Mouse (Mus musculus) E14TG2a.4 (cell line): ENCODE results near the gene Rorc.
A peak's percentile ranks its signal among the peaks of the same experiment; 100 is the strongest.

Experiments used
- H3K27me3 ChIP-seq: 2 replicates; pipeline ENCODE4 v1.6.1; 2014; ENCODE audit warnings: low read length, control low read depth; ENCODE audit not compliant: insufficient read depth
- H3K36me3 ChIP-seq: 2 replicates; pipeline ENCODE4 v1.6.1; 2014; ENCODE audit warnings: low read length, control low read depth; ENCODE audit not compliant: insufficient read depth
- H3K4me1 ChIP-seq: replicated peaks from 2 replicates; pipeline ENCODE4 v1.6.1; 2014; ENCODE audit warnings: low read depth, low read length, control low read depth
- H3K4me3 ChIP-seq: replicated peaks from 2 replicates; pipeline ENCODE4 v1.5.1; 2014; ENCODE audit warnings: mild to moderate bottlenecking, low read length
- H3K9me3 ChIP-seq: 2 replicates; pipeline ENCODE4 v1.6.1; 2014; ENCODE audit warnings: low read length, control low read depth
- CTCF ChIP-seq: conservative IDR thresholded peaks from 2 replicates; pipeline ENCODE4 v1.5.1; 2014; ENCODE audit warnings: low read length
- NANOG ChIP-seq: IDR thresholded peaks from 2 replicates; pipeline ENCODE4 v1.6.1; 2014; ENCODE audit warnings: borderline replicate concordance, low read length, mixed read lengths
- POU5F1 ChIP-seq: IDR thresholded peaks from 2 replicates; pipeline ENCODE4 v1.6.1; 2014; ENCODE audit warnings: low read length, borderline replicate concordance

The Rorc gene

DNA sequence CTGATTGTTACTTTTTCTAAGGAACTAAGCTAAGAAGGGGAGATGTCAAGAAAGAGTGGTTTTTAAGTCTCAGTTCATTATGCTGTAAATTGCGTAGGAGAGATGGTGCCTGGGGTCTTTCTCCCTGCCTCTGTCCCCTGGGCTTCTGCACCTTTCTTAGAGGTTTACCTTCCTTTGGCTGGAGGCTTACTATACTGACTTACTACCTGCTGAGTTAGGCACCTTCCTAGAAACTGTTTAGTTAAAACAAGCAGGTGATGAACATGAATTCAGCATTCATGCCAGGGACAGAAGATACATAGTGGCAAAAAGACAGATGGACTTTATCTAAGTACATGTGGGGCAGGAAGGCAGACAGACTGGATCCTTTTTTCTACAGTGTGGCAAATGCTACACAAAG, 23.7 kb downstream of the Rorc start:
- Histone ChIP-seq H3K4me3 (no peak overlapping the region), H3K36me3 (no peaks in the 10 kb centered on the region), H3K9me3 (no peaks in the 10 kb centered on the region), H3K27me3 (peaks cover 61% of the 10 kb centered on the region), H3K4me1 (peaks cover 10% of the 10 kb centered on the region; the same call in 1 of the 2 replicates)
- TF ChIP-seq NANOG: no peak

GRCm38 (mm10) chr3:94396851-94397250, 24.3 kb downstream of the Rorc start:
- Histone ChIP-seq H3K4me1 (peaks cover 10% of the 10 kb centered on the region; the same call in 1 of the 2 replicates), H3K4me3 (no peak overlapping the region), H3K27me3 (peaks cover 66% of the 10 kb centered on the region), H3K36me3 (no peaks in the 10 kb centered on the region), H3K9me3 (no peaks in the 10 kb centered on the region)
- TF ChIP-seq CTCF (no peak), POU5F1 (no peak), NANOG (no peak)

GRCm38 (mm10) chr3:94398217-94398616, 25.6 kb downstream of the Rorc start, which contains the start of gene Lingo4:
Lingo4 (plus strand) TSS chr3:94398517.
- H3K36me3 ChIP-seq: no peaks in the 10 kb centered on the region
- H3K9me3 ChIP-seq: no peaks in the 10 kb centered on the region
- H3K4me3 ChIP-seq: peak within 1 kb of the TSS; percentile 55
- H3K4me1 ChIP-seq: peaks cover 16% of the 10 kb centered on the region
- TF ChIP-seq POU5F1: no peak
- no peak for TF ChIP-seq NANOG
- no peak for TF ChIP-seq CTCF
- peaks cover 80% of the 10 kb centered on the region for H3K27me3 ChIP-seq

DNA sequence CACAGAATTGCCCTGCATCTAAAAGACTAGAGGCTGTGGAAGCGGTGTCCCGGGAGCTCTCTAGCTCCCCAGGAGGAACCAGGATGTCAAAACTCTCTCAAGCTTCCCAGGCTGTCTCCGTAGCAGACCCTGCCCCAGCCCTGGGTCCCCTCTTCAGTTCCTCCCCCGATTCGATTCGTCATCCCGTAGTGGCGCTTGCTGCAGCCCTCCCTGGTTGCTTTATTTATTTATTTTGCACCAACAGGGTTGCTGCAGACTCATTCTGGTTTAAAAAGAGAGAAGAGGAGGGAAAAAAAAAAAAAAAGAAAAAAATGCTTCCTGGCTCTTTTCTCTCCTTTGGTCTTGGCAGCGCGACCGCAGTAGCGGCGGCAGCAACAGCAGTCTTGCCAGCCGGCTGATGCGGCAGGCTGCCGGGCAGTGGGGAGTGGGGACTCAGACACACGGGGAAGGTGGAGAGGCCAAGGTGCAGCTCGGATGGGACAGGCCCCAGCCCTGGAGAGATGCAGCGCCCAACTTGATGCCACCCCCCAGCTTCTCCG, 26.4 kb downstream of the Rorc start:
- Histone ChIP-seq H3K36me3 (no peaks in the 10 kb centered on the region), H3K27me3 (peaks cover 88% of the 10 kb centered on the region), H3K4me1 (peaks cover 17% of the 10 kb centered on the region), H3K4me3 (peak overlapping the region; percentile 55), H3K9me3 (no peaks in the 10 kb centered on the region)
- TF ChIP-seq CTCF (no peak), POU5F1 (no peak), NANOG (no peak)

GRCm38 (mm10) chr3:94399663-94400310, 27.2 kb downstream of the Rorc start:
- Histone ChIP-seq H3K9me3 (no peaks in the 10 kb centered on the region), H3K4me3 (no peak overlapping the region), H3K36me3 (no peaks in the 10 kb centered on the region), H3K4me1 (peaks cover 17% of the 10 kb centered on the region), H3K27me3 (peaks cover 93% of the 10 kb centered on the region)
- TF ChIP-seq CTCF: no peak
- no peak for TF ChIP-seq NANOG
- TF ChIP-seq POU5F1: no peak

DNA sequence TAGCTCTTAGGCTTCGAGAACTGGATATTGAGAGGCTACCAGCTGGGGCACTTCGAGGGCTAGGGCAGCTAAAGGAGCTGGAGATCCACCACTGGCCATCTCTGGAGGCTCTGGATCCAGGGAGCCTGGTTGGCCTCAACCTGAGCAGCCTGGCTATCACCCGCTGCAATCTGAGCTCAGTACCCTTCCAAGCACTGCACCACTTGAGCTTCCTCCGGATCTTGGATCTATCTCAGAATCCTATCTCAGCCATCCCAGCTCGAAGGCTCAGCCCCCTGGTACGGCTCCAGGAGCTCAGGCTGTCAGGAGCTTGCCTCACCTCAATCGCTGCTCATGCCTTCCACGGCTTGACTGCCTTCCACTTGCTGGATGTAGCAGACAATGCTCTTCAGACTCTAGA, 29.9 kb downstream of the Rorc start:
- no peak overlapping the region for H3K4me3 ChIP-seq
- no peak for TF ChIP-seq CTCF
- TF ChIP-seq NANOG: no peak
- TF ChIP-seq POU5F1: no peak
- H3K4me1 ChIP-seq: peaks cover 17% of the 10 kb centered on the region
- peaks cover 97% of the 10 kb centered on the region for H3K27me3 ChIP-seq
- H3K9me3 ChIP-seq: no peaks in the 10 kb centered on the region
- no peaks in the 10 kb centered on the region for H3K36me3 ChIP-seq

- Histone ChIP-seq H3K27me3 (peaks cover 81% of the 10 kb centered on the region), H3K4me3 (no peak overlapping the region), H3K36me3 (no peaks in the 10 kb centered on the region), H3K4me1 (peaks cover 7% of the 10 kb centered on the region; the same call in 1 of the 2 replicates), H3K9me3 (no peaks in the 10 kb centered on the region)
- TF ChIP-seq POU5F1: no peak
- TF ChIP-seq NANOG: no peak
- no peak for TF ChIP-seq CTCF
Measured at GRCm38 (mm10) chr3:94404366-94405054, 31.9 kb downstream of the Rorc start.

- no peaks in the 10 kb centered on the region for H3K9me3 ChIP-seq
- TF ChIP-seq NANOG (no peak), CTCF (no peak), POU5F1 (no peak)
- H3K27me3 ChIP-seq: peaks cover 73% of the 10 kb centered on the region
- H3K36me3 ChIP-seq: no peaks in the 10 kb centered on the region
- peaks cover 7% of the 10 kb centered on the region; the same call in 1 of the 2 replicates for H3K4me1 ChIP-seq
- no peak overlapping the region for H3K4me3 ChIP-seq
Measured at GRCm38 (mm10) chr3:94405561-94405960, 33.0 kb downstream of the Rorc start.

GRCm38 (mm10) chr3:94412530-94412929, 39.9 kb downstream of the Rorc start:
- Histone ChIP-seq H3K4me3 (peak overlapping the region; percentile 69), H3K9me3 (peaks cover 20% of the 10 kb centered on the region), H3K36me3 (no peaks in the 10 kb centered on the region), H3K27me3 (peaks cover 40% of the 10 kb centered on the region), H3K4me1 (peaks cover 6% of the 10 kb centered on the region; the same call in 1 of the 2 replicates)
- TF ChIP-seq NANOG: no peak
- TF ChIP-seq CTCF: no peak
- TF ChIP-seq POU5F1: no peak
